Mouse (Mus musculus) hindbrain, embryonic 11.5 days (tissue): Measurements from ENCODE around the gene Dscam. TPM values are rescaled to one million over a fixed set of nuclear protein-coding genes. Genes with fewer than 3 reads are reported as not detected.

Experiments
- ATAC-seq: fragments of 200-750 bp; cut with Nextera tagmentation; 2 replicates; pipeline ENCODE4 v1.8.0; 2017; ENCODE audit warnings: mild to moderate bottlenecking, moderate TSS enrichment, moderate library complexity; ENCODE audit not compliant: low FRiP score
- DNase-seq: peaks from one replicate; pipeline ENCODE4 v3.0.0-alpha.2; 2015; ENCODE audit warnings: low spot score
- H3K27ac ChIP-seq: fragments of 300-500 bp; sonication (generic); 2 replicates; pipeline ENCODE4 v1.5.1; 2014; ENCODE audit warnings: mild to moderate bottlenecking, low read depth, low read length
- H3K27me3 ChIP-seq: fragments of 300-500 bp; sonication (generic); 2 replicates; pipeline ENCODE4 v1.6.1; 2014; ENCODE audit warnings: mild to moderate bottlenecking, low read length, moderate library complexity, mixed read lengths; ENCODE audit not compliant: control insufficient read depth, insufficient read depth
- H3K36me3 ChIP-seq: fragments of 300-500 bp; sonication (generic); 2 replicates; pipeline ENCODE4 v1.6.1; 2014; ENCODE audit warnings: mild to moderate bottlenecking, low read length, moderate library complexity, mixed read lengths; ENCODE audit not compliant: control insufficient read depth, insufficient read depth
- H3K4me1 ChIP-seq: fragments of 300-500 bp; sonication (generic); replicated peaks from 2 replicates; pipeline ENCODE4 v1.6.1; 2014; ENCODE audit warnings: low read length, mixed read lengths; ENCODE audit not compliant: control insufficient read depth, insufficient read depth
- H3K4me2 ChIP-seq: fragments of 300-500 bp; sonication (generic); replicated peaks from 2 replicates; pipeline ENCODE4 v1.6.1; 2014; ENCODE audit warnings: mild to moderate bottlenecking, low read depth, low read length
- H3K4me3 ChIP-seq: fragments of 300-500 bp; sonication (generic); 2 replicates; pipeline ENCODE4 v1.5.1; 2014; ENCODE audit warnings: low read depth, low read length
- H3K9ac ChIP-seq: fragments of 300-500 bp; sonication (generic); 2 replicates; pipeline ENCODE4 v1.6.1; 2014; ENCODE audit warnings: low read depth, low read length
- H3K9me3 ChIP-seq: fragments of 300-500 bp; sonication (generic); 2 replicates; pipeline ENCODE4 v1.6.1; 2016; ENCODE audit warnings: low read length; ENCODE audit not compliant: control insufficient read depth
- WGBS: fragments of 180-500 bp; shearing (Covaris S2); extraction: QIAGEN DNeasy Blood & Tissue Kit; methylation state at CpG from one replicate; pipeline ENCODE4 v1.1.7; 2014; 5-methylcytosine and 5-hydroxymethylcytosine counted together
- polyA plus RNA-seq: library from polyadenylated mRNA; unstranded; fragments of >200 nt; fragmentation: Nextera tagmentation; extraction: Ambion mirVana; gene quantifications from 2 replicates; pipeline ENCODE4 v1.2.1, GENCODE M21; 2014

The Dscam gene
- polyA plus RNA-seq, 1 experiment from 2014 or later = 2.0 TPM

- no peak for DNase-seq
- H3K27ac ChIP-seq = no peak overlapping the region
- 64% methylated on average over 3 of the region's 3 CpGs for WGBS
Observed at GRCm38 (mm10) chr16:96758381-96758780, 412.2 kb downstream of the Dscam start.

DNA sequence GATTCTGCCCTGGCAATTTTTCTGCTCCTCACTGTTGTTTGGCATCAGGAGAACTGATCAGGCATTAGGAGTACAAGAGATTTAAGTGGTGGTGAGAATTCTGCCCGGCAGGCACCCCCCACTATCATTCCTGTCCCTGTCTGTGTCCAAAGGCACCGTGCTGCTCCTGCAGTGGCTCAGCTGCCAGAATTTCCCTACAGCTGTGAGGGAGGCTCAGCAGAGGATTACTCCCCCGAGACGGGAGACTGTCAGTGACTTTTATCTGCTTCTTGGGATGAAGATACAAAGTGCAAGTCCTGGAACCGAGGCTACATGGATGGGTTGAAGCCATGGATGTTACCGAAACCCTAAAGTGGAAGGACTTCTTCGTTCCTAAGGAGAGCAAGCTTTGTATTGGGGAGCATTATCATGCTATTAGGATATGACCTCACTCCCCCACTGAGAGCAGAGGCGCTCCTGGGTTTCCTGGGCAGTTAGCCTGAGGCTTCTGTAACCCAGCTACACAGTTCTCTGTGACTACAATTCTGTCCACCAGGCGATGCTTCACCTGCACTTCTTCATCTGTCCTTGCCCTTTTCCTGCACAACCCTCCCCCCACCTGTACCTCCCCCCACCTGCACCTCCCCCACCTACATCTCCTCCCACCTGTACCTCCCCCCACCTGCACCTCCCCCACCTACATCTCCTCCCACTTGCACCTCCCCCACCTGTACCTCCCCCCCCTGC, 412.8 kb downstream of the Dscam start:
- no peak for DNase-seq
- H3K4me1 ChIP-seq = peaks cover 4% of the 10 kb centered on the region
- H3K9me3 ChIP-seq = no peaks in the 10 kb centered on the region
- H3K27ac ChIP-seq = no peak overlapping the region
- H3K4me2 ChIP-seq = no peak overlapping the region
- no peak for ATAC-seq
- H3K27me3 ChIP-seq = no peaks in the 10 kb centered on the region
- H3K9ac ChIP-seq = no peak overlapping the region
- WGBS = 6% methylated on average over 9 of the region's 9 CpGs
- no peak overlapping the region for H3K4me3 ChIP-seq
- H3K36me3 ChIP-seq = no peaks in the 10 kb centered on the region

More at GRCm38 (mm10) chr16:96758381-96758780, 412.2 kb downstream of the Dscam start:
- Histone ChIP-seq H3K4me3 (no peak overlapping the region), H3K9me3 (no peaks in the 10 kb centered on the region), H3K4me2 (no peak overlapping the region), H3K4me1 (peaks cover 4% of the 10 kb centered on the region), H3K36me3 (no peaks in the 10 kb centered on the region), H3K9ac (no peak overlapping the region), H3K27me3 (no peaks in the 10 kb centered on the region)
- ATAC-seq = no peak

DNA sequence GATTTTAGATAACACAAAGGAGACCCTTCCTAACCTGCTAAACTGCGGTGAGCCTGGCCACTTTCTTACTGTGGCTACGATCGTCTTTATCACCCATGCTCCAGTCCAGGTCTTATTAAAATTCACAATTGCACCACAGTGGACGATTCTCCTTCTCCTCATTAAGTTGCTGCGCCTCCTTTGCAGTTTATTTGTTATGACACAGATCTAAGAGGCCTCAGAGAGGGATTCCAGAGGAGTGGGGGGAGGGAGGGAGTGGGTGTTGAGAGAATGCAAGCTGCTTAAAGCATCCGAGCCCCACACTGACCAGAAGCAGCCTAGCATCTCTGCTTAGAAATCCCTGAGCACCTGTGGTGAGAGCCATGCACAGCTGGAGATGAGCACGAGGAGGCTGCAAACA, 413.6 kb downstream of the Dscam start:
- peaks cover 4% of the 10 kb centered on the region for H3K4me1 ChIP-seq

GRCm38 (mm10) chr16:96754971-96755504, 415.5 kb downstream of the Dscam start:
- DNase-seq (no peak), ATAC-seq (no peak)
- Histone ChIP-seq H3K27ac (no peak overlapping the region), H3K4me2 (no peak overlapping the region), H3K4me1 (peaks cover 4% of the 10 kb centered on the region), H3K9ac (no peak overlapping the region), H3K9me3 (no peaks in the 10 kb centered on the region), H3K4me3 (no peak overlapping the region), H3K27me3 (no peaks in the 10 kb centered on the region), H3K36me3 (no peaks in the 10 kb centered on the region)
- WGBS = 73% methylated on average over 6 of the region's 6 CpGs

More for the DNA sequence above, 413.6 kb downstream of the Dscam start:
- no peaks in the 10 kb centered on the region for H3K27me3 ChIP-seq
- H3K27ac ChIP-seq = no peak overlapping the region
- no peak overlapping the region for H3K4me2 ChIP-seq
- peak; percentile 6; the same call in 1 of the 2 replicates for ATAC-seq
- H3K9ac ChIP-seq = no peak overlapping the region
- no peaks in the 10 kb centered on the region for H3K9me3 ChIP-seq
- no peaks in the 10 kb centered on the region for H3K36me3 ChIP-seq
- no peak overlapping the region for H3K4me3 ChIP-seq
- DNase-seq = peak; percentile 33
- WGBS = 12% methylated on average over 7 of the region's 7 CpGs

- no peak overlapping the region for H3K9ac ChIP-seq
- no peaks in the 10 kb centered on the region for H3K27me3 ChIP-seq
- no peak overlapping the region for H3K4me3 ChIP-seq
- 52% methylated on average over 6 of the region's 6 CpGs for WGBS
- no peak overlapping the region for H3K4me2 ChIP-seq
- H3K9me3 ChIP-seq = no peaks in the 10 kb centered on the region
- no peak for DNase-seq
- peaks cover 4% of the 10 kb centered on the region for H3K4me1 ChIP-seq
- ATAC-seq = no peak
- no peak overlapping the region for H3K27ac ChIP-seq
- H3K36me3 ChIP-seq = no peaks in the 10 kb centered on the region
Observed at GRCm38 (mm10) chr16:96754381-96754780, 416.2 kb downstream of the Dscam start.

GRCm38 (mm10) chr16:96753781-96754173, 416.8 kb downstream of the Dscam start:
- Histone ChIP-seq H3K4me3 (no peak overlapping the region), H3K9me3 (no peaks in the 10 kb centered on the region), H3K27me3 (no peaks in the 10 kb centered on the region), H3K36me3 (no peaks in the 10 kb centered on the region), H3K9ac (no peak overlapping the region), H3K4me1 (peaks cover 4% of the 10 kb centered on the region), H3K4me2 (no peak overlapping the region), H3K27ac (no peak overlapping the region)
- no peak for DNase-seq
- 34% methylated on average over 4 of the region's 4 CpGs for WGBS
- no peak for ATAC-seq

- DNase-seq (no peak), ATAC-seq (no peak)
- H3K4me1 ChIP-seq = peaks cover 4% of the 10 kb centered on the region
- H3K9me3 ChIP-seq = no peaks in the 10 kb centered on the region
- H3K4me3 ChIP-seq = no peak overlapping the region
- no peak overlapping the region for H3K4me2 ChIP-seq
- WGBS = 83% methylated on average over 2 of the region's 2 CpGs
- H3K36me3 ChIP-seq = no peaks in the 10 kb centered on the region
- no peak overlapping the region for H3K27ac ChIP-seq
- no peaks in the 10 kb centered on the region for H3K27me3 ChIP-seq
- H3K9ac ChIP-seq = no peak overlapping the region
Observed at GRCm38 (mm10) chr16:96753164-96753780, 417.3 kb downstream of the Dscam start.

- no peaks in the 10 kb centered on the region for H3K27me3 ChIP-seq
- H3K4me1 ChIP-seq = no peaks in the 10 kb centered on the region
- 87% methylated on average over 5 of the region's 5 CpGs for WGBS
- H3K27ac ChIP-seq = no peak overlapping the region
- no peak overlapping the region for H3K4me3 ChIP-seq
- no peak overlapping the region for H3K9ac ChIP-seq
- DNase-seq (no peak), ATAC-seq (no peak)
- no peak overlapping the region for H3K4me2 ChIP-seq
- H3K36me3 ChIP-seq = no peaks in the 10 kb centered on the region
- H3K9me3 ChIP-seq = no peaks in the 10 kb centered on the region
Observed at GRCm38 (mm10) chr16:96742475-96743255, 427.9 kb downstream of the Dscam start.
